Mouse (Mus musculus) limb, embryonic 10.5 days (tissue): Measurements from ENCODE around the gene Smpd2. TPM values are rescaled to one million over a fixed set of nuclear protein-coding genes. Genes with fewer than 3 reads are reported as not detected.

Experiments
- DNase-seq: peaks from one replicate; pipeline ENCODE4 v3.0.0-alpha.2; 2017; ENCODE audit warnings: low spot score
- H3K27ac ChIP-seq: fragments of 300-500 bp; sonication (generic); 2 replicates; pipeline ENCODE4 v1.5.1; 2016; ENCODE audit warnings: mild to moderate bottlenecking
- H3K27me3 ChIP-seq: fragments of 300-500 bp; sonication (generic); 2 replicates; pipeline ENCODE4 v1.6.1; 2016; ENCODE audit warnings: low read depth, mild to moderate bottlenecking; ENCODE audit not compliant: poor library complexity, severe bottlenecking
- H3K36me3 ChIP-seq: fragments of 300-500 bp; sonication (generic); 2 replicates; pipeline ENCODE4 v1.6.1; 2016; ENCODE audit warnings: mild to moderate bottlenecking, moderate library complexity
- H3K4me1 ChIP-seq: fragments of 300-500 bp; sonication (generic); 2 replicates; pipeline ENCODE4 v1.6.1; 2016
- H3K4me3 ChIP-seq: fragments of 300-500 bp; sonication (generic); 2 replicates; pipeline ENCODE4 v1.5.1; 2016; ENCODE audit warnings: mild to moderate bottlenecking, moderate library complexity
- H3K9me3 ChIP-seq: fragments of 300-500 bp; sonication (generic); replicated peaks from 2 replicates; pipeline ENCODE4 v1.6.1; 2016; ENCODE audit warnings: mild to moderate bottlenecking
- WGBS: fragments of 180-500 bp; shearing (Covaris S2); methylation state at CpG from one replicate; pipeline ENCODE4 v1.1.7; 2016; 5-methylcytosine and 5-hydroxymethylcytosine counted together
- polyA plus RNA-seq: library from polyadenylated mRNA; unstranded; fragments of >200 nt; fragmentation: Nextera tagmentation; extraction: Ambion mirVana; gene quantifications from 2 replicates; pipeline ENCODE4 v1.2.1, GENCODE M21; 2016

Gene Smpd2
- 62.7 TPM in 2 replicates for polyA plus RNA-seq

DNA sequence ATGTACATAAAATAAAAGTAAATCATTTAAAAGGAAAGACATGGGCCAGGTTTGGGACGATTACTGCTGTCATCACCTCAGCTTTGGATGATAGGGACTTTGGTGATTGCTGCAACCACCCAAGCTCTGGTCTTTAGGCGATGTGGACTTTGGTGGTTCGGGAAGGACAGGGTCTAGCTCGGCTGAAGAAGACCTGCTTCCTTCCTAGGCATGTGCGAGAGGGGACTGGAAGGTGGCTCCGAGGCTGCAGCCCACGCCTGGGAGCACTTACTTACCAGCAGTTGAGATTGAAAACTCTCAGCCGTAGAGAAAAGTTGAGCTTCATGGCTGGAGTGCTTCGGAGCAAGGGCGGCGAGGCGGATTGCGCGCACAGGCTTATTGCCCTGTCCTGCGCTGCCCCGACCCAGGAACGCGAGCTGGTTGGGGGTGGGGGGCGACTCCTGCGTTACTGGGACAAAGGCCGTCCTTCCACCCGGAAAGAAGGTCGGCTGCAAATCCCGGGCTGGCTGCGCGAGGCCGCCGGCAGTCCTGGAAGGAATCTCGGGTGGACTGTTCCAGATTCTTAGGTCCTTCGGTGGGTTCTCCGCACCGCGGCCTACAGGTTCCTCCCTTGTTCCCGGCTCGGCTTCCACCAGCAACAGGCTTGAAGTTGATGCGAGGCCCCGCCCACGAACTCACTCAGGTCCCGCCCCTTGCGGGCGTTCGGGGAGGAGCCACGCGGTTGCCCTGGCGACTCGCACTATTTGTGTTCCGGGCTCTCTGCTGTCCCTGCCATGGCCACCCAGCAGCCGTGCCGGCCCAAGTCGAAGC is at the start of gene Smpd2, which contains the start of gene Ppil6:
Gene Smpd2 (minus strand): TSS at position 662 of the 810 bp plus-strand sequence.
Gene Ppil6 (plus strand): TSS at position 732 of the 810 bp plus-strand sequence.
- Histone ChIP-seq H3K27ac (peak within 1 kb of the TSS; percentile 92), H3K4me1 (peaks cover 18% of the 10 kb centered on the region), H3K36me3 (peaks cover 38% of the 10 kb centered on the region), H3K9me3 (no peaks in the 10 kb centered on the region), H3K27me3 (no peaks in the 10 kb centered on the region), H3K4me3 (peak within 1 kb of the TSS; percentile 73)
- peak; percentile 97 for DNase-seq
- under 1% methylated on average over 50 of the region's 50 CpGs for WGBS

DNA sequence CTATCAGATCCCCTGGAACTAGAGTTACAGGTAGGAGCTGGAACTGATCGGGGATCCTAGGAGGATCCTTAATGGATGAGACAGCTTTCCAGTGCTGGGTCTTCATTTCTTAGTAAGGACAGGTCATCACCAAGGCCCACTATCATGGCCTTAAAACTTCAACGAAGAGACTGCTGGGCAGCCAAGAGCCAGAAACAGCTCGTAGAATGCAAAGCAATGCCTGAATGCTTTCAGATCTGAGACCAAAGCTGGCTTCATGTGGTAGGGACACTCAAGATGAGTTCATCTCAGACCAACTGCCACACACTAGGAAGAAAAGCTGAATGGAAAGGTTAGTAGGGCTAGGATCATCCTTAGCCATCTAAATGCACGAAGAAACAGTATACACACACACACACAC is 48.8 kb upstream of the Smpd2 start:
- DNase-seq = no peak
- Histone ChIP-seq H3K27me3 (no peaks in the 10 kb centered on the region), H3K36me3 (peaks cover 56% of the 10 kb centered on the region), H3K4me3 (no peak overlapping the region), H3K27ac (no peak overlapping the region), H3K9me3 (no peaks in the 10 kb centered on the region), H3K4me1 (no peaks in the 10 kb centered on the region)
- WGBS = 95% methylated on average over 4 of the region's 4 CpGs

DNA sequence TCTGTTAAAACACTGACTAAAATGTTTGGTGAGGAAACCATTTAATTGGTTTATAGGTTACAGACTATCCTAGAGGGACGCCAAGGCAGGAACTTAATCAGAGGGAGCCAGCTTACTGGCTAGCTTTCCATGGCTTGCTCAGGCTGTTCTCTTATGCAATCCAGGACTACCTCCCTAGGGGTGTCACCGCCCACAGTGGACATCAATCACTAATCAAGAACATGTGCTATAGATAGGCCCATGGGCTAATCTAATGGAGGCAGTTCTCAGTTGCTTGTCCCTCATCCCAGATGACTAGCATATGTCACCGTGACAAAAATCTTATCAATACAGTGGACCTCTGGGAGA is 47.8 kb upstream of the Smpd2 start:
- peaks cover 67% of the 10 kb centered on the region for H3K36me3 ChIP-seq

DNA sequence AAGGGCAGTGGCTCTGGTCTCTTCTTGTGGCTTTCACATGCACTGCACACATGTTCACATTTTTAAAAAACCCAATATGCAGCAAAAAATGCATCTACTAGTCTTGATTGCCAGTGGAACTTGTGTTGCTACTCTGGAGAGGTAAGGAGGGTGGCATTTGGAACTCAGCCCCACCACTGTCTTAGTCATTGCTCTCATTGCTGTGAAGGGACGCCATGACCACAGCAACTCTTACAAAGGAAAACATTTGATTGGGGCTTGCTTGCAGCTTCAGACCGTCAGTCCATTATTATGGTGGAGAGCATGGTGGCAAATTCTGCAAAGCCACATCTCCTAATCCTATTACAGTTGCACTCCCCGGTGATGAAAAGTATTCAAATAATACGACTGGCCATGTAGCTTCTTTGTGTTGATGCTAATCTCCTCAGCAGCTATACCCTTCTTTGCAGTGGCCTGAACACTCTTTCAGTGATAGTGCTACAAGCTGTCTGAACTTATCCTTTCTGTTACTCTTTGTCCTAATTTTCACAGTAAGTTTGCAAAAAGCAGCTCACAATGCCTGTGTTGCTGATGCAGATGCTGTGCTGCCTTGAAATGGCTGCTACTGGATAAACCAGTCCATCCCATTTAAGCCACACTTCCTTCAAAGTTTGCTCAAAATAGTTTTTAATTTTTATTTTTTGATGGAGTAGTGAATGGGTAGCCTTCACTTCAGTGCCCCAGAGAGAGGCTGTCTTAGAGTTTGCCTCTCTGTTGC is 47.2 kb upstream of the Smpd2 start:
- Histone ChIP-seq H3K27ac (no peak overlapping the region), H3K9me3 (no peaks in the 10 kb centered on the region), H3K36me3 (peaks cover 72% of the 10 kb centered on the region), H3K4me3 (no peak overlapping the region), H3K4me1 (no peaks in the 10 kb centered on the region), H3K27me3 (no peaks in the 10 kb centered on the region)
- no peak for DNase-seq
- WGBS = 96% methylated on average over 4 of the region's 4 CpGs

More for the DNA sequence above, 47.8 kb upstream of the Smpd2 start:
- 92% methylated on average over 3 of the region's 3 CpGs for WGBS
- DNase-seq = no peak
- Histone ChIP-seq H3K4me1 (no peaks in the 10 kb centered on the region), H3K27ac (no peak overlapping the region), H3K4me3 (no peak overlapping the region), H3K9me3 (no peaks in the 10 kb centered on the region), H3K27me3 (no peaks in the 10 kb centered on the region)

DNA sequence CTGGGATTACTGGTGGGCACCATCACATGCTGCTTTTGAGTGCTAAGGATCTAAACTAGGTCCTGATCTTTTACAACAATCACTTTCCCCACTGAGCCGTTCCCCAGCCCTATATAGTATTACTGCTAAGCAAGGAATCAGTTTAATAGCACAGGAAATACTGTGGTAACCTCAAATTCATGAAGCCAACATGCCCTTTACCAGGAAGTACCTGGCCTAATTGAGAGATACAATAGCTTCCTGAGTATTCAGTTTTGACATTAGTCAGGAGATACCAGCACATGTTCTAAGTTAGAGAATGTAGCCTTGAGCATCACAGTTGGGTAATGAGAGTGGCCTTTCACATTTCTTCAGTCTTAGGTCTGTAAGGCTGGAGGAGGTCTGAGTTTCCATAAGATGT is 46.5 kb upstream of the Smpd2 start:
- H3K36me3 ChIP-seq = peaks cover 78% of the 10 kb centered on the region
- H3K9me3 ChIP-seq = no peaks in the 10 kb centered on the region
- H3K4me1 ChIP-seq = no peaks in the 10 kb centered on the region
- H3K27ac ChIP-seq = no peak overlapping the region
- WGBS = 87% methylated on average over 1 of the region's 1 CpGs
- no peaks in the 10 kb centered on the region for H3K27me3 ChIP-seq
- H3K4me3 ChIP-seq = no peak overlapping the region
- DNase-seq = no peak

DNA sequence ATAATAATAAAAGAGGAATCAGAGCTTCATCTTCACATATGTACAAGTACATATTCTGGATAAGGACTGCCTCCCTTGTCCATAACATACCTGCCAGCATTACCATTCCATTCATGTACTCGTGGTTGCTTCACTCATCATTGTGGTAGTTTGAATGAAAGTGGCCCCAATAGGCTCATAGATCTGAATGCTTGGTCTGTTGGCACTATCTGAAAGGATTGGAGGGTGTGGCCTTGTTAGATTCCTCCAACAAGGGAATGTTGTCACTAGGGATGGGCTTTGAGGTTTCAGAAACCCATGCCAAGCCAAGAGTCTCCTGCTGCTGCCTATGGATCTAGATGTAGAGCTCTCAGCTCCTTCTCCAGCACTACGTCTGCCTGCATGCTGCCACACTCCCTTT is 45.8 kb upstream of the Smpd2 start:
- Histone ChIP-seq H3K36me3 (peaks cover 86% of the 10 kb centered on the region), H3K27me3 (no peaks in the 10 kb centered on the region), H3K27ac (no peak overlapping the region), H3K9me3 (no peaks in the 10 kb centered on the region), H3K4me3 (no peak overlapping the region), H3K4me1 (no peaks in the 10 kb centered on the region)
- DNase-seq = no peak
- 97% methylated on average over 2 of the region's 2 CpGs for WGBS

DNA sequence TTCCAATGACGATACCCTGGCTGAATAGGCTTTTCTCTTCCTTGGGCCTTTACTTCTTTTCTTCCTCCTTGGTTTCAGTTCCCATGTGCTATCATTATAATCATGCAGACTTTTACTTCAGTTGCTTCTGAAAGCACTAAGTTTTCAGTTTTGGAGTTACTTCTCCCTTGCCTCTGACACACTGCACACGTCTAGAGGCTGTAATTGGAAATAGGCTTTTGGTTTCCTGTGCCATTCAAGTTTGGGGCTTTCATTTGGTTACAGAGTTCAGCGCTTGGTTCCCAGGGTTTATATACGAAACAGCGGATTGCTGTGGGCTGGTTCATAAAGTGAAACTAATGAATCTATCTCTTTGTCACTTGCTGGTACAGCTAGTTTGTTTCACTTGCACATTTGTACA is 39.8 kb upstream of the Smpd2 start:
- no peak for DNase-seq
- no peaks in the 10 kb centered on the region for H3K27me3 ChIP-seq
- H3K4me1 ChIP-seq = no peaks in the 10 kb centered on the region
- no peak overlapping the region for H3K4me3 ChIP-seq
- no peak overlapping the region for H3K27ac ChIP-seq
- H3K36me3 ChIP-seq = peaks cover 97% of the 10 kb centered on the region
- H3K9me3 ChIP-seq = no peaks in the 10 kb centered on the region
- WGBS = 95% methylated on average over 5 of the region's 5 CpGs

DNA sequence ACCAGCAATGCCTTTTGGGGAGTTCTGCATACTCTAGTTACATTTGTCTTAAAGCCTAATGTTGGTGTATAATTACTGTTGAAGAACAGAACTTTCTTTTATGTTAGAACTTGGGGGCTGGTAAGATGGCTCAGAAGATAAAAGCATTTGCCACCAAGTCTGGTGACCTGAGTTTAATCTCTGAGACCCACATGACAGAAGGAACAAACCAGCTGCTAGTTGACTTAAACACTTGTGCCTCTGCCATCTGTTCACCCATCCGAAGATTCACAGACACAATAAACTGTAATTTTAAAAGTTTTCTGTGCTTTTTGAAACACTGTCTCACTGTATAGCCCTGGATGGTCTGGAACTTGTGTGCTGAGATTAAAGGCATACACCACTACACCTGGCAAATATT is 35.5 kb upstream of the Smpd2 start:
- Histone ChIP-seq H3K27ac (no peak overlapping the region), H3K4me1 (peaks cover 28% of the 10 kb centered on the region), H3K36me3 (peaks cover 81% of the 10 kb centered on the region), H3K9me3 (no peaks in the 10 kb centered on the region), H3K4me3 (no peak overlapping the region), H3K27me3 (no peaks in the 10 kb centered on the region)
- 91% methylated on average over 1 of the region's 1 CpGs for WGBS
- no peak for DNase-seq

DNA sequence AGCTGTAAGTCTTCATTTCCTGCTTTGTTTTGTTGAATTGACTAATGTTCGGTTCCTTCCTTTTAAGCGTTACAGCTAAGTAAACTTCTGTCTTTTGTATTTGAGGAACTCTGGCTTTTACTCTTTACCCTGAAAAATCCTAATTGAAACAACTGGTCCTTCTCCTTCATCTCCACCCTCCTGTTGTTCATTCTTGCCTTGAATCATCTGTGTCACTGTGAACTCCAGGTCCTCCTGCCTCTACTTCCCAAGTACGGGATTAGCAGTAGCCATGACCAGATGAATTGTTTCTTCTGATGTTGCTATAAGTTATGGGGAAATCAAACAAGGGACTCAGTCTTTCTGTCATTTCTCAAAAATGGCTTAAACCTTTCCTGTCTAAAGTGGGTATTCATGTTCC is 33.2 kb upstream of the Smpd2 start:
- no peak for DNase-seq
- no peaks in the 10 kb centered on the region for H3K9me3 ChIP-seq
- H3K27ac ChIP-seq = no peak overlapping the region
- H3K4me3 ChIP-seq = no peak overlapping the region
- 87% methylated on average over 3 of the region's 3 CpGs for WGBS
- no peaks in the 10 kb centered on the region for H3K27me3 ChIP-seq
- H3K36me3 ChIP-seq = peaks cover 58% of the 10 kb centered on the region
- peaks cover 29% of the 10 kb centered on the region for H3K4me1 ChIP-seq

DNA sequence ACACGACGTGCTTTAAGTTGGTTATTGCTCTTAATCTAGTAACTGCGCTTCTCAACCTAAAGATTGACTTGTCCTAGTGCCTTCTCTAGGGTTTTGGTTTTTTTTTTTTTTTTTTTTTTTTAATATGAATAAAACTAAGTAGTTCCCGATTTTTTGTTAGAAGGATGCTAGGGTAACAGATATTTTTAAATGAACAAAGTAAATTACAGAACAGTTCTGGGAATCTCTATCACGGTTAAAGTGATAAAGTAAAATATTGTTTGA is 30.2 kb upstream of the Smpd2 start:
- WGBS = 7% methylated on average over 5 of the region's 5 CpGs
- Histone ChIP-seq H3K27ac (peak overlapping the region; percentile 100), H3K4me1 (peaks cover 29% of the 10 kb centered on the region), H3K4me3 (peak overlapping the region; percentile 97), H3K36me3 (peaks cover 29% of the 10 kb centered on the region), H3K9me3 (no peaks in the 10 kb centered on the region), H3K27me3 (no peaks in the 10 kb centered on the region)
- DNase-seq = no peak

DNA sequence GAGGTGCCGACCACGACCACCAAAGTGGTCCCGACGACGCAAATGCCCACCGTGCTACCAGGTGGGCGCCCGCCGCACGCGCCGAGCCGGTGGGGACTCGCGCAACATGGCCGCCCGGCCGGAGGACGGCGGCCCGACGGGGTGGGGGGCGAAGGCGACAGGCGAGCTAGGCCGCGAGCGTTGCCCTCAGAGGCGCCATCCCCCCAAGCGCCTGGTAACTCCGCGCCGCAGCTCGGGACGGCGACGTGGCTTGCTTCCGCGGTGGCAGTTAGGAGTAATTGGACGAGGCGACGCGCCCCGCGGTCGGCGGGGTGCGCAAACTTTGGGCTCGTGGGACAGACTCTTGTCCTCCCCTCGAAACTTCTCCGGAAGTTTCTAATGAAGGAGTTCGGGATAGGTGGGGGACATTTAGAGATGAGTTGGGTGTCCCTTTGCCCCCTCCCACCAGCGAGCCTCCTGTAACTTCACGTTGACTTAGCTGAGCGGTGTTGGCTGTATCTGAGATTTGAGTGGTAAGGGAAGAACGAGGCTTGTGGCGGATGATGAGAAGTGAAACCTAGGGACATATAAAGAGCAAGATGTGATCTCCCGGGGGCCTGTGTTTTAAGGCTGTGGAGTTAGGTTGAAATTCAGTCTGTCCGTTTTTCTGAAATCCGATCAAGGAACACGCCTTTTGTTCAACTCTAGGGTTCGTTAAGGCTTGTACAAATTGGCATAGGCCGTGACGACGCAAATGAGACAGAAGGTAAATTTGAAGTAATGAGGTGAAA is 29.7 kb upstream of the Smpd2 start:
- H3K9me3 ChIP-seq = no peaks in the 10 kb centered on the region
- under 1% methylated on average over 65 of the region's 65 CpGs for WGBS
- peaks cover 29% of the 10 kb centered on the region for H3K4me1 ChIP-seq
- H3K36me3 ChIP-seq = peaks cover 24% of the 10 kb centered on the region
- no peaks in the 10 kb centered on the region for H3K27me3 ChIP-seq
- H3K27ac ChIP-seq = peak overlapping the region; percentile 100
- peak overlapping the region; percentile 97 for H3K4me3 ChIP-seq
- no peak for DNase-seq

DNA sequence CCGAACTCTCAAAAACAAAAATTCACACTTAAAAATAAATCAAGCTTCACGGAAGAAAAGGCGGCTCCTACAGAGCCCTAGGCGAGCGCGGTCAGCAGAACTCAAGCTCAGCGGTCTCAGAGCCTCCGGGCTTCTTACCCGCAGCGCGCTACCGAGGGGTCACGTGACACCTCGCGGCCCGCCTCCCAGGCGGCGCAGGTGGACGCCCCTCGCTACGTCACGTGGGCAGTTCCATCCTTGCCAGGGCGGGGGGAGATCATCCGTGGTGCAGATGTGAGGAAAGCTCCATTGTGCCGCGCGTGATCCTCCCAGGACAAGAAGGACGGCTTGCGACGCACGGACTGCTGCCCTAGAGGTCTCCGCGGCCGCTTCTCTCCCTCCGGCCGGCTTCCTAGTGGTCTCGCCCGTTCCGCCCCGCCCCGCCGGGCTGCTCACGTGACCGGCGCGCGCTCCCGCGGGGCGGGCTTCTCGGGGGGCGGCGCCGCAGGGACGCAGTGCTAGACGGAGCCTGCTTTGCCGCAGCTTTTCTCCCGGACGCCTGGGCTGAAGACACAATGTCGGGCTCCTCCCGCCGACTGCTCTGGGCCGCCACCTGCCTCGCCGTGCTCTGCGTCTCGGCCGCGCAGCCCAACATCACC is 28.9 kb upstream of the Smpd2 start, which contains the start of gene Cd164:
Gene Cd164 (plus strand): TSS at position 434 of the 638 bp plus-strand sequence.
- H3K27me3 ChIP-seq = no peaks in the 10 kb centered on the region
- peak; percentile 94 for DNase-seq
- H3K4me3 ChIP-seq = peak within 1 kb of the TSS; percentile 97
- H3K36me3 ChIP-seq = peaks cover 17% of the 10 kb centered on the region
- H3K27ac ChIP-seq = peak within 1 kb of the TSS; percentile 100
- H3K9me3 ChIP-seq = no peaks in the 10 kb centered on the region
- WGBS = under 1% methylated on average over 69 of the region's 69 CpGs
- peaks cover 29% of the 10 kb centered on the region for H3K4me1 ChIP-seq
